Mouse (Mus musculus): ENCODE measurements around the gene Tpp1. TPM values are rescaled to one million over a fixed set of nuclear protein-coding genes. Genes with fewer than 3 reads are reported as not detected.
A peak's percentile ranks its signal among the peaks of the same experiment; 100 is the strongest.
"Not testable (repeated sequence)": the region's sequence is repeated elsewhere in the genome, so short reads cannot be mapped to it uniquely, and the experiment has no call there.

Tpp1 gene
- polyA plus RNA-seq, 1 experiment from 2014 or later: 60.2 TPM

GRCm38 (mm10) chr7:105735464-105735863, 16.6 kb downstream of the Tpp1 start:
- WGBS: 59% methylated on average over 4 of the region's 4 CpGs
- H3K27ac ChIP-seq: peak overlapping the region; percentile 92
- H3K4me3 ChIP-seq: peak overlapping the region; percentile 87
- H3K4me1 ChIP-seq: peaks cover 41% of the 10 kb centered on the region
- not testable (repeated sequence) for H3K27me3 ChIP-seq (ENCODE audit: poor library complexity, severe bottlenecking); H3K9me3 ChIP-seq; DNase-seq (ENCODE audit: extremely low spot score, low spot score)
- peaks cover 54% of the 10 kb centered on the region for H3K36me3 ChIP-seq (replicated peaks)

- peaks cover 54% of the 10 kb centered on the region for H3K36me3 ChIP-seq (replicated peaks)
- 94% methylated on average over 8 of the region's 8 CpGs for WGBS
- no peak overlapping the region for H3K27ac ChIP-seq
- no peaks in the 10 kb centered on the region for H3K27me3 ChIP-seq (ENCODE audit: poor library complexity, severe bottlenecking)
- H3K9me3 ChIP-seq: no peaks in the 10 kb centered on the region
- H3K4me1 ChIP-seq: peaks cover 41% of the 10 kb centered on the region
- H3K4me3 ChIP-seq: peak overlapping the region; percentile 87
- DNase-seq (ENCODE audit: extremely low spot score, low spot score): no peak
These were observed 17.2 kb downstream of the Tpp1 start for GRCm38 (mm10) chr7:105734826-105735225.

GRCm38 (mm10) chr7:105733836-105734235, 18.2 kb downstream of the Tpp1 start:
- DNase-seq (ENCODE audit: extremely low spot score, low spot score): no peak
- H3K27ac ChIP-seq: no peak overlapping the region
- H3K4me3 ChIP-seq: no peak overlapping the region
- no peaks in the 10 kb centered on the region for H3K9me3 ChIP-seq
- H3K27me3 ChIP-seq (ENCODE audit: poor library complexity, severe bottlenecking): no peaks in the 10 kb centered on the region
- H3K4me1 ChIP-seq: peaks cover 34% of the 10 kb centered on the region
- peaks cover 62% of the 10 kb centered on the region for H3K36me3 ChIP-seq (replicated peaks)
- WGBS: 96% methylated on average over 11 of the region's 11 CpGs

GRCm38 (mm10) chr7:105728701-105729428, 23.2 kb downstream of the Tpp1 start:
- Histone ChIP-seq H3K36me3 (replicated peaks) (peaks cover 55% of the 10 kb centered on the region), H3K27me3 (ENCODE audit: poor library complexity, severe bottlenecking) (no peaks in the 10 kb centered on the region), H3K27ac (no peak overlapping the region), H3K9me3 (no peaks in the 10 kb centered on the region), H3K4me1 (peaks cover 7% of the 10 kb centered on the region; the same call in 1 of the 2 replicates), H3K4me3 (no peak overlapping the region)
- WGBS: 81% methylated on average over 6 of the region's 6 CpGs
- DNase-seq (ENCODE audit: extremely low spot score, low spot score): no peak

- Histone ChIP-seq H3K4me3 (no peak overlapping the region), H3K4me1 (peaks cover 7% of the 10 kb centered on the region; the same call in 1 of the 2 replicates), H3K36me3 (replicated peaks) (peaks cover 36% of the 10 kb centered on the region), H3K27ac (no peak overlapping the region), H3K9me3 (no peaks in the 10 kb centered on the region), H3K27me3 (ENCODE audit: poor library complexity, severe bottlenecking) (no peaks in the 10 kb centered on the region)
- no peak for DNase-seq (ENCODE audit: extremely low spot score, low spot score)
- WGBS: 93% methylated on average over 4 of the region's 4 CpGs
These were observed 25.1 kb downstream of the Tpp1 start for GRCm38 (mm10) chr7:105726980-105727325.

GRCm38 (mm10) chr7:105726144-105726979, 25.7 kb downstream of the Tpp1 start:
- DNase-seq (ENCODE audit: extremely low spot score, low spot score): no peak
- Histone ChIP-seq H3K4me1 (peaks cover 7% of the 10 kb centered on the region; the same call in 1 of the 2 replicates), H3K27me3 (ENCODE audit: poor library complexity, severe bottlenecking) (no peaks in the 10 kb centered on the region), H3K27ac (no peak overlapping the region), H3K9me3 (no peaks in the 10 kb centered on the region), H3K36me3 (replicated peaks) (peaks cover 30% of the 10 kb centered on the region), H3K4me3 (no peak overlapping the region)
- WGBS: 78% methylated on average over 4 of the region's 4 CpGs

GRCm38 (mm10) chr7:105721916-105722315, 30.1 kb downstream of the Tpp1 start:
- Histone ChIP-seq H3K27me3 (ENCODE audit: poor library complexity, severe bottlenecking) (no peaks in the 10 kb centered on the region), H3K9me3 (no peaks in the 10 kb centered on the region), H3K4me3 (no peak overlapping the region), H3K27ac (no peak overlapping the region), H3K36me3 (replicated peaks) (no peaks in the 10 kb centered on the region; the same call in 1 of the 2 replicates), H3K4me1 (no peaks in the 10 kb centered on the region)
- WGBS: 83% methylated on average over 2 of the region's 2 CpGs
- DNase-seq (ENCODE audit: extremely low spot score, low spot score): no peak

GRCm38 (mm10) chr7:105715366-105715765, 36.7 kb downstream of the Tpp1 start:
- no peak overlapping the region for H3K27ac ChIP-seq
- H3K9me3 ChIP-seq: no peaks in the 10 kb centered on the region
- no peak overlapping the region for H3K4me3 ChIP-seq
- 62% methylated on average over 3 of the region's 3 CpGs for WGBS
- no peaks in the 10 kb centered on the region for H3K4me1 ChIP-seq
- DNase-seq (ENCODE audit: extremely low spot score, low spot score): no peak
- H3K36me3 ChIP-seq (replicated peaks): no peaks in the 10 kb centered on the region; the same call in 1 of the 2 replicates
- H3K27me3 ChIP-seq (ENCODE audit: poor library complexity, severe bottlenecking): no peaks in the 10 kb centered on the region

GRCm38 (mm10) chr7:105708733-105709132, 43.3 kb downstream of the Tpp1 start:
- no peaks in the 10 kb centered on the region for H3K4me1 ChIP-seq
- no peak for DNase-seq (ENCODE audit: extremely low spot score, low spot score)
- H3K9me3 ChIP-seq: no peaks in the 10 kb centered on the region
- no peak overlapping the region for H3K27ac ChIP-seq
- no peaks in the 10 kb centered on the region for H3K27me3 ChIP-seq (ENCODE audit: poor library complexity, severe bottlenecking)
- H3K36me3 ChIP-seq (replicated peaks): no peaks in the 10 kb centered on the region
- H3K4me3 ChIP-seq: no peak overlapping the region
- 95% methylated on average over 5 of the region's 5 CpGs for WGBS

GRCm38 (mm10) chr7:105703816-105704215, 48.2 kb downstream of the Tpp1 start:
- H3K27ac ChIP-seq: no peak overlapping the region
- WGBS: 80% methylated on average over 4 of the region's 4 CpGs
- no peaks in the 10 kb centered on the region for H3K4me1 ChIP-seq
- DNase-seq (ENCODE audit: extremely low spot score, low spot score): no peak
- H3K9me3 ChIP-seq: no peaks in the 10 kb centered on the region
- no peak overlapping the region for H3K4me3 ChIP-seq
- H3K36me3 ChIP-seq (replicated peaks): no peaks in the 10 kb centered on the region
- H3K27me3 ChIP-seq (ENCODE audit: poor library complexity, severe bottlenecking): no peaks in the 10 kb centered on the region

GRCm38 (mm10) chr7:105703184-105703583, 48.9 kb downstream of the Tpp1 start:
- 85% methylated on average over 16 of the region's 16 CpGs for WGBS
- H3K4me3 ChIP-seq: no peak overlapping the region
- DNase-seq (ENCODE audit: extremely low spot score, low spot score): no peak
- no peaks in the 10 kb centered on the region for H3K27me3 ChIP-seq (ENCODE audit: poor library complexity, severe bottlenecking)
- no peaks in the 10 kb centered on the region for H3K9me3 ChIP-seq
- H3K36me3 ChIP-seq (replicated peaks): no peaks in the 10 kb centered on the region
- H3K4me1 ChIP-seq: no peaks in the 10 kb centered on the region
- H3K27ac ChIP-seq: no peak overlapping the region
